Mouse (Mus musculus): ENCODE measurements around the gene Krt7.

- TF ChIP-seq ZNF384 (IDR thresholded peaks at IDR 0.05; ENCODE audit: low read depth, low read length) (no peak), MAFK (IDR thresholded peaks at IDR 0.05; ENCODE audit: insufficient read depth, low read depth, low read length) (no peak), HCFC1 (IDR thresholded peaks at IDR 0.05; ENCODE audit: borderline replicate concordance, insufficient read depth, low read length) (no peak), CHD2 (IDR thresholded peaks at IDR 0.05; ENCODE audit: low read depth, low read length) (no peak), ZC3H11A (IDR thresholded peaks at IDR 0.05; ENCODE audit: borderline replicate concordance, low read depth, low read length) (no peak)
These were observed 43.3 kb upstream of the Krt7 start for GRCm38 (mm10) chr15:101367497-101367896.
